Mouse (Mus musculus): ENCODE results near the gene Anks1b. TPM values are rescaled to one million over a fixed set of nuclear protein-coding genes. Genes with fewer than 3 reads are reported as not detected.

Anks1b gene
- total RNA-seq (2014; rRNA removed) (159 and 342 TPM in 2 replicates), polyA plus RNA-seq (2015; fragmentation: Nextera tagmentation; extraction: Ambion mirVana) (95.4 and 105 TPM in 2 replicates)

DNA sequence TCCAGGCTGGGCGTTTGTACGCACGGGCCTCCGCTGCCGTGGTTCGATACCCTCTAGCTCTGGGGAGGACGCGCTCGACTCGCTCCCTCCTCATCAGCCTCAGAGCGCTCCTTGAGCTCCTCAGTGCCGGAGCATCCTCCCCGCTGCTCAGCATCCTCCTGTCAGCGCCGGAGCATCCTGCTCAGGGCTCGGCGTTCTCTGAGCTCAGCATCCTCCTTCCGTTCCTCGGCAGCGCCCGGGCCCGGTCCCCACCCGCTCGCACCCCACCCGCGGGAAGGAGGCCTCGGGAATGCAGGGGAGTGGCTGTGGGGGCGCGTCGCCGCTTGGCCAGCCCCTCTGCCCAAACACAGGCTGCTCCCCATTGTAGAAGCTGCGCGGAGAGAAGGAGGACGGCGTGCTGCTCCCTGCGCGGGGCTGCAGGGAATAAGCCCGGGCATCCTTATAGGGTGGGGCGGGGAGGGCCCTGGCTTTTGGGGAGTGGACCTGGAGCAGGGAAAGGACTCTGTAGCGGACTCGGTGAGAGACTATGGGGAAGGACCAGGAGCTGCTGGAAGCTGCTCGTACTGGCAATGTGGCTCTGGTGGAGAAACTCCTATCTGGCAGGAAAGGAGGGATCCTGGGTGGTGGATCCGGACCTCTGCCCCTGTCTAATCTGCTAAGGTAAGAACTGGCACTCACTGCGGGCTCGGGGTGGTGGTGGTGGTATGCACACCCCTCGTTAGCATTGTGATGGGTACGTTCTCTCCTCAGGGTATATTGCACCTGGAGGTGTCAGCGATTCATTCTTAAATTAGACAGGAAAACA lies at the start of gene Anks1b:
Anks1b (plus strand) TSS at position 364 of the 805 bp plus-strand sequence.
- under 1% methylated on average over 48 of the region's 48 CpGs for WGBS
- H3K27me3 ChIP-seq (ENCODE audit: insufficient read depth, low read length) = no peaks in the 10 kb centered on the region
- peak within 1 kb of the TSS; percentile 91 for H3K9ac ChIP-seq (replicated peaks; ENCODE audit: low read length, poor library complexity, severe bottlenecking)
- TF ChIP-seq CTCF (IDR thresholded peaks at IDR 0.05) = no peak
- peak within 1 kb of the TSS; percentile 59 for H3K4me3 ChIP-seq (ENCODE audit: low read depth, low read length)
- H3K27ac ChIP-seq (ENCODE audit: low read depth, low read length) = peak within 1 kb of the TSS; percentile 95
- H3K36me3 ChIP-seq (ENCODE audit: insufficient read depth, low read length) = no peaks in the 10 kb centered on the region
- DNase-seq (ENCODE audit: low spot score) = peak; percentile 71
- peak within 1 kb of the TSS; percentile 65 for H3K4me2 ChIP-seq (ENCODE audit: low read depth, low read length, poor library complexity, severe bottlenecking)
- no peaks in the 10 kb centered on the region for H3K9me3 ChIP-seq (ENCODE audit: low read length)
- ATAC-seq (ENCODE audit: low FRiP score) = peak; percentile 86
- 0 out of 2 replicates have a peak, but pooled peaks cover 3% of the 10 kb centered on the region for H3K4me1 ChIP-seq (ENCODE audit: insufficient read depth, low read length)

GRCm38 (mm10) chr10:89823906-89824305 lies 49.4 kb upstream of the Anks1b start:
- Histone ChIP-seq H3K9me3 (ENCODE audit: low read length) (no peaks in the 10 kb centered on the region), H3K4me1 (ENCODE audit: insufficient read depth, low read length) (no peaks in the 10 kb centered on the region), H3K36me3 (ENCODE audit: insufficient read depth, low read length) (no peaks in the 10 kb centered on the region), H3K9ac (replicated peaks; ENCODE audit: low read length, poor library complexity, severe bottlenecking) (no peak overlapping the region), H3K27ac (ENCODE audit: low read depth, low read length) (no peak overlapping the region), H3K4me3 (ENCODE audit: low read depth, low read length) (no peak overlapping the region), H3K27me3 (ENCODE audit: insufficient read depth, low read length) (no peaks in the 10 kb centered on the region), H3K4me2 (ENCODE audit: low read depth, low read length, poor library complexity, severe bottlenecking) (no peak overlapping the region)
- ATAC-seq (ENCODE audit: low FRiP score) (no peak), DNase-seq (ENCODE audit: low spot score) (peak; percentile 46)
- TF ChIP-seq CTCF (IDR thresholded peaks at IDR 0.05) = peak; percentile 61
- 34% methylated on average over 2 of the region's 2 CpGs for WGBS

DNA sequence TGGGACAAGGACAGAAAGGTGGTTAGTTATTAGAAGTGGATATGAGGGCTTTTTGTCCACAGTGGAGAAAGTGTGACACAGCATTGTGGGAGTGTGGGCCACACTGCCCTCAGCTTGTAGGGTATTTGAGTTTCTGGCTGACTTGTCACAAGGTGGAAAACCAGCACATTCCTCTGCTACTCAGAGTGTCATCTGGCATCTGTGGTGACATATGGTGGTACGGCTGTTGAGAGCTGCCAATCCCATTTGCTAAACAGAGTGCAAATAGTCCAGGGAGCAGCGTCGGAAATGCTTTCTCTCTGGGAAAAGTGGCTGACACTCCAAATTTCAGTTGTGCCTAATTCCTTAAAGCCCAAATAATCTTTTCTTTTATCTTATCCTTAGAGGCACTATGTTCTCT lies 46.4 kb upstream of the Anks1b start:
- TF ChIP-seq CTCF (IDR thresholded peaks at IDR 0.05) = no peak
- peak; percentile 64 for DNase-seq (ENCODE audit: low spot score)
- Histone ChIP-seq H3K4me1 (ENCODE audit: insufficient read depth, low read length) (no peaks in the 10 kb centered on the region), H3K9ac (replicated peaks; ENCODE audit: low read length, poor library complexity, severe bottlenecking) (no peak overlapping the region), H3K4me2 (ENCODE audit: low read depth, low read length, poor library complexity, severe bottlenecking) (no peak overlapping the region), H3K27ac (ENCODE audit: low read depth, low read length) (no peak overlapping the region), H3K9me3 (ENCODE audit: low read length) (no peaks in the 10 kb centered on the region), H3K4me3 (ENCODE audit: low read depth, low read length) (no peak overlapping the region), H3K36me3 (ENCODE audit: insufficient read depth, low read length) (no peaks in the 10 kb centered on the region), H3K27me3 (ENCODE audit: insufficient read depth, low read length) (no peaks in the 10 kb centered on the region)
- ATAC-seq (ENCODE audit: low FRiP score) = no peak
- WGBS = 57% methylated on average over 3 of the region's 3 CpGs

- H3K27me3 ChIP-seq (ENCODE audit: insufficient read depth, low read length) = no peaks in the 10 kb centered on the region
- H3K4me3 ChIP-seq (ENCODE audit: low read depth, low read length) = no peak overlapping the region
- no peaks in the 10 kb centered on the region for H3K4me1 ChIP-seq (ENCODE audit: insufficient read depth, low read length)
- no peak overlapping the region for H3K9ac ChIP-seq (replicated peaks; ENCODE audit: low read length, poor library complexity, severe bottlenecking)
- no peak for ATAC-seq (ENCODE audit: low FRiP score)
- H3K36me3 ChIP-seq (ENCODE audit: insufficient read depth, low read length) = no peaks in the 10 kb centered on the region
- no peak for TF ChIP-seq CTCF (IDR thresholded peaks at IDR 0.05)
- H3K9me3 ChIP-seq (ENCODE audit: low read length) = no peaks in the 10 kb centered on the region
- DNase-seq (ENCODE audit: low spot score) = peak; percentile 9
- H3K27ac ChIP-seq (ENCODE audit: low read depth, low read length) = no peak overlapping the region
- H3K4me2 ChIP-seq (ENCODE audit: low read depth, low read length, poor library complexity, severe bottlenecking) = no peak overlapping the region
- 83% methylated on average over 4 of the region's 4 CpGs for WGBS
Measured at GRCm38 (mm10) chr10:89832334-89832733, 41.0 kb upstream of the Anks1b start.

- Histone ChIP-seq H3K4me1 (ENCODE audit: insufficient read depth, low read length) (no peaks in the 10 kb centered on the region), H3K9ac (replicated peaks; ENCODE audit: low read length, poor library complexity, severe bottlenecking) (no peak overlapping the region), H3K9me3 (ENCODE audit: low read length) (no peaks in the 10 kb centered on the region), H3K27ac (ENCODE audit: low read depth, low read length) (no peak overlapping the region), H3K4me2 (ENCODE audit: low read depth, low read length, poor library complexity, severe bottlenecking) (no peak overlapping the region), H3K4me3 (ENCODE audit: low read depth, low read length) (no peak overlapping the region), H3K27me3 (ENCODE audit: insufficient read depth, low read length) (no peaks in the 10 kb centered on the region), H3K36me3 (ENCODE audit: insufficient read depth, low read length) (no peaks in the 10 kb centered on the region)
- ATAC-seq (ENCODE audit: low FRiP score) = no peak
- WGBS = 84% methylated on average over 10 of the region's 10 CpGs
- no peak for TF ChIP-seq CTCF (IDR thresholded peaks at IDR 0.05)
- no peak for DNase-seq (ENCODE audit: low spot score)
Measured at GRCm38 (mm10) chr10:89833166-89833565, 40.1 kb upstream of the Anks1b start.

GRCm38 (mm10) chr10:89837476-89837875 lies 35.8 kb upstream of the Anks1b start:
- 47% methylated on average over 3 of the region's 3 CpGs for WGBS
- no peaks in the 10 kb centered on the region for H3K27me3 ChIP-seq (ENCODE audit: insufficient read depth, low read length)
- peak; percentile 5 for DNase-seq (ENCODE audit: low spot score)

More at GRCm38 (mm10) chr10:89837476-89837875, 35.8 kb upstream of the Anks1b start:
- no peak overlapping the region for H3K9ac ChIP-seq (replicated peaks; ENCODE audit: low read length, poor library complexity, severe bottlenecking)
- H3K27ac ChIP-seq (ENCODE audit: low read depth, low read length) = no peak overlapping the region
- H3K4me1 ChIP-seq (ENCODE audit: insufficient read depth, low read length) = no peaks in the 10 kb centered on the region
- TF ChIP-seq CTCF (IDR thresholded peaks at IDR 0.05) = peak; percentile 41
- H3K4me3 ChIP-seq (ENCODE audit: low read depth, low read length) = no peak overlapping the region
- no peak for ATAC-seq (ENCODE audit: low FRiP score)
- no peak overlapping the region for H3K4me2 ChIP-seq (ENCODE audit: low read depth, low read length, poor library complexity, severe bottlenecking)
- no peaks in the 10 kb centered on the region for H3K9me3 ChIP-seq (ENCODE audit: low read length)
- no peaks in the 10 kb centered on the region for H3K36me3 ChIP-seq (ENCODE audit: insufficient read depth, low read length)

Measured in midbrain, postnatal 0 days (tissue).